Mouse (Mus musculus) spleen, adult 18-20 months (tissue): ENCODE data around the gene Ntn5.
A peak's percentile ranks its signal among the peaks of the same experiment; 100 is the strongest.
"Not testable (repeated sequence)": the region's sequence is repeated elsewhere in the genome, so short reads cannot be mapped to it uniquely, and the experiment has no call there.

ENCODE experiments used
- DNase-seq, 2 experiments: peaks; one replicate each; pipeline ENCODE4 v3.0.0; 2022; ENCODE audit warnings: mixed read lengths in 2 of 2

Ntn5 gene

DNA sequence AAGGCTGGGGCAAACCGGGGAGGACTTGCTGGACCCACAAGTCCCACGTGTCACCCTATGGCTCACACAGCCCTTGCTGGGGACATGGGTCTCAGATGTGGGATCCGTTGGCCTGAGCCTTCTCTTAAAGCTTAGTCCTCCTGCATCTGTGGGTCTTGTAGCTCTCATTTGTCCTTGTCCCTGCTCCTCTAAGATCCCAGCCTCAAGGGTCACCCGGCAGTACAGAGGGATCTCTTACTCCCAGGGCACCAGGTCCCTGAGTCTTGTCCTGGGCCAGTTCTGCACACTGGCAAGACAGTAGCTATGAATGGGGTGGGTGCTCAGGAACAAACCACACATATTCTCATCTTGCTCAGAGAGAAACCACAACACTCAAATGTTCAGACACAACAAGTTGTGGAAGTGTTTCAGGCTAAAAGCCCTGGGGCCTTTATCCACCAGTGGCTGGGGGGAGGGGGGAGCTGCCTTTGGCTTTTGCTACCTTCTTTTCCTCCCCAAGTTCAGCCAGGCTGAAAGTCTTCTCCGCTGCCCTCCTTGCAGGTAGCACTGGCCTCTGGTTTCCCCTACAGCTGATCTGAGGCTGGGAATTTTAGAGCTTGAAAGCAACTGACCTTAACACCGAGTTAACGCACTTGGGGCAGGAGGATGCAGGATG, at the start of gene Ntn5:
Ntn5 (plus strand) TSS at position 627 of the 655 bp plus-strand sequence.
- DNase-seq: no peak

DNA sequence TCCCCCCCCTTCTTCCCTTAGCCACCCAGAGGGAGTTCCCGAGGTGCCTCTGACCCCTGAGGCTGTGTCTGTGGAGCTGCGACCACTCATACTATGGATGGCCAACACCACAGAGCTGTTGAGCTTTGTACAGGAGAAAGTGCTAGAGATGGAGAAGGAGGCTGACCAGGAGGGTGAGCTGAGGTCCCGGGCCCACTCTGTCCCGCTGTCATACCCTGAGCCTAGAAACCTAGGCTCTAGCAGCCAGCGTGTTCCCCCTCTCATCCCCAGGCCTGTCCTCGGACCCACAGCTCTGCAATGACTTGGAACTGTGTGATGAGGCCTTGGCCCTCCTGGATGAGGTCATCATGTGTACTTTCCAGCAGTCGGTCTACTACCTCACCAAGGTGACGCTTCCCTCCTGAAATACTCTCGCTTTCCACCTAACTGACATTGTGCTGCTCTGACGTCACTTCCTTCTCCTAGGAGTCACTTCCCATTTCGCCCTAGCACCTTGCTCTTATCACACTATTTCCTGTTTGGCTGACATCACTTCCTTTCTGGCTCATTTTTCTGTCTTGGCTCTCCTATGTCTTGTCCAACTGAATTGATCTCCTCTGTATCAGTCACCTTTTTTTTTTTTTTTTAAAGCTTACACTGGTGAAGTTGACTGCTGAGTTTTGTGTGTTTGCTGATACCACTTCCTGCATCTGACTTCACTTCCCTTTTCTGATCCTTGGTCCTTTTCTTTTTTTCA, 48.7 kb upstream of the Ntn5 start:
- DNase-seq: no peak

DNA sequence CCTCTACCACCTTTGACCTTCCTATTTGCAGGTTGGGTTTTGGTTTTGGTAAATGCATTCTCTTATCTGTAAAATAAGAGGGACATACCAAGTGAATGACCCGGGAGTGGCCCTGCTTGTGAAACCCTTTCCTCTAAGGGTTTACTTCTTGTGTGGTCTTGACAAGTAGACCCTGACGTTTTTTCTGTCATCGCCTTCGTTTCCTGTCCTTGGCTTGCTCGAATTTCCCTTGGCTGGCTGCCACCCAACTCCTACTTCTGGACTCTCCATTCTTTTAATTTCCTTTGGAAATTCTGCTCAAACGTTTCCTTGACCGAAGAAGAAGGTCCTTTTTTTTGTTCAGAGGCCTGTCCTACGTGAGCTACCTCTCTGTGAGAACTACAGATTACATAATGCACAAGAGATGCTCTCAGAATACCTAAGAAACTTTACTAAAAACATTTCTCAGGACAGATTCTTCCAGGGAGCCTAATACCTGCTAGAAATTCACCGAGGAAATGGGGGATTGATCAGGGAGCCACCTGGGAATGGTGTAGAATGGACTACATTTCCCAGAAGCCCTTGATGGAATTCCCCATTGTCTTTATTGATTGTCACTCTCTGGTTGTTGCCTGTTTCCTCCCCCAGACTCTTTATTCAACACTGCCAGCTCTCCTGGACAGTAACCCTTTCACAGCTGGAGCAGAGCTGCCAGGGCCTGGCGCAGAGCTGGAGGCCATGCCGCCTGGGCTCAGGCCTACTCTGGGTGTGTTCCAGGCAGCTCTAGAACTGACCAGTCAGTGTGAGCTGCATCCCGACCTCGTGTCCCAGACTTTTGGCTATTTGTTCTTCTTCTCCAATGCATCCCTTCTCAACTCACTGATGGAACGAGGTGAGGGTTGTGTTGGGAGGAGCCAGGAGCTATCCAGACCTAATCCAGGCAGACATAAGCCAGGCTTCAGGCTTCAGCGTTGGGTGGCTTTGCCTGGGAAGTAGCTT, 47.8 kb upstream of the Ntn5 start:
- DNase-seq: no peak

DNA sequence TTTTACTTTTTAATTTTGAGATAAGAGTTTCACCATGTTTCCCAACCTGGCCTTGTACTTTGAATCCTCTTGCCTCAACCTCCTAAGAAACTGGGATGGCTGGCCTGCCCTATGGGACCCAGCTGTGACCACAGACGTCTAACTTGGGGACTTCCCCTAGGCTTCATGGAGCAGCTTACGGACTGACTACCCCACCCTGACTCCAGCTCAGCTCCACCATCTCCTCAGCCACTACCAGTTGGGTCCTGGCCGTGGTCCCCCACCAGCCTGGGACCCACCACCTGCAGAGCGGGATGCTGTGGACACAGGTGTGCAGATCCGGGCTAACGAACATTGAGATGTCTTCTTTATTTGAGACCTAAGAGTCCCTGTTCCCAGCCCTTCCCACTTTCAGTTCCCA, 46.1 kb upstream of the Ntn5 start:
- no peak for DNase-seq

DNA sequence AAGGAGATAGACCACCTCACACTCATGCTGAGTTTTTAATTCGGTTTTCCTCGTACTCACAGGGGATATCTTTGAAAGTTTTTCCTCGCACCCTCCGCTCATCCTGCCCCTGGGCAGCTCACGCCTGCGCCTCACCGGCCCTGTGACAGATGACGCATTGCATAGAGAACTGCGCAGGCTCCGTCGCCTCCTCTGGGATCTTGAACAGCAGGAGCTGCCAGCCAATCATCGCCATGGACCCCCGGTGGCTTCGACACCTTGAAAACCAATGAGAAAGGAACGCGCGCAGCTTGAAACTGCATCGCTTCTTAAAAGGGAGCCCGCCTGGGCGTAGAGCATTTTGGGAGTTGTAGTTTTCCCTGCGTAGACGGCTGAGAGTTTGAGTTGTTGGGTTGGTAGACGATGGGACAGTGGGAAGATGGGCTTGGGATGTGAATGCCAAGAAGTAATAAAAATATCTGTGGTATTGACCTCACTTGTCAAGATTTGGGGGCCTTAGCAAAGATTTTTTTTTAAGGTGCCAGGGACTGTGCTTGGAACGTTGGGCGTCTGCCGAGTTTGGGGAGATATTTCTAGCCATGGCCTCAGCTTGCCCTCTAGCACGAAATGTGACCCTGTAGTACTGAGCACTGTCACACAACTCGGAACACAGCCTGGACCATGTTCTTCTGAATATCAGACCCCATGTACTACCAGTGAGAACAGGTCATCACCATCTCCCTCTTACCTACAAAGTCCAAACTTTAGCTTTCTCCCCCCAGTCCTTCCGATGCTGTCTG, 45.0 kb upstream of the Ntn5 start:
- DNase-seq: no peak

DNA sequence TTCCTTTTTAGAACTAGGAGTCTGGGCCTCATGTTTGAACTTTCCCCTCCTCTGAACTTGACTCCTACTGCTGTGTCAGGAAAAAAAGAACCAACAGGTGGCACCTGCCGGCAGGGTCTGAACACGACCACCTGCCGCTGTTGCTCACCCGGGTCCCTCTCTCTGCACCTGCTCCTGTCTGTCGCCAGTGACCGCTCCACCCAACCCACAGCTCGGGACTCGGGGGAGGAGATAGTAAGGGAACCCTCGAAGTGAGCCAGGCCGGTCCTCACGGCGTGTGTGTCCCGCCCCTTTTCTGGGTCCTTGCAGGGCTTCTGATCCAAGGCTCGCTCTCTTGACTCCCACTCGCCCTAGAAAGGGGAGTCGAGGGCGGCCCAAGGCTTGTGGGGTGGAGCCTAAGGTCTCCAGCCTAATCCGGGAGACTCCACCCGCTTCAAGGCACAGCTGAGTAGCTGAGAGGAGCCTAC, 44.2 kb upstream of the Ntn5 start, which contains the start of gene Mamstr:
Mamstr (plus strand) TSS at position 417 of the 467 bp plus-strand sequence.
- DNase-seq: no peak

DNA sequence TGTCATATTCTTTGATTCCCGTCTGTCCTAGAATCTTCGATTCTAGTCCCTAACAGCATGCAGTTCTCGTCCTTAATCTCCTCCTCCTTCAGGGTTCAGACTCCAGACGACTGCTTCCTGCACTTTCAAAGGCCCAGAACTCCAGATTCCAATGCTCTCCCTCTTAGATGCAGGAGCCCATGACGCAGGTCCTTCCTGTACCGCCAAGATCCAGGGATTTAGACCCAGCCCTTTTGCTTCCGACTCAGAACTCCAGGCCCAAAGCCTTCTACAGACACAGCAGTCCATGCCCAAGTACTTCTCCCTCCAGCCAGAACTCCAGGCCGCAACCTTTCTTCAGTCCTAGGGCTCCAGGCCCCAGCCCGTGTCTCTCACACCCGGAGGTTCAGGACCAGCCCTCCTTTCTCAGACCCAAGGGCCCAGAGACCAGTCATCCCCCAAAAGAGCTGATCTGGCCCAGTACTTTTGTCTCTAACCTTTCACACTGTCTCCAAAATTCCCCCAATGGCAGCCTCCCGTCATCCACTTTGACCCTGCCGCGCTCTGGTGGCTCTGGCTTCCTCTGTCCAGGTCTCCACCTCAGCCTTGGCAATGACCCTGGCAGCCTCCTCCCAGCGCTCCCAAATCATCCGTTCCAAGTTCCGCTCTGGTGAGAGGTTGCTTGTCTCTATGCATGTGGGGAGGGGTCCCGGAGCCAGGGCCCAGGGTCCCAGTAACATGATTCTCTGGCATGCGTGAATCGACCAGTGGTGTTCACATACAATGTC, 43.4 kb upstream of the Ntn5 start:
- no peak for DNase-seq

DNA sequence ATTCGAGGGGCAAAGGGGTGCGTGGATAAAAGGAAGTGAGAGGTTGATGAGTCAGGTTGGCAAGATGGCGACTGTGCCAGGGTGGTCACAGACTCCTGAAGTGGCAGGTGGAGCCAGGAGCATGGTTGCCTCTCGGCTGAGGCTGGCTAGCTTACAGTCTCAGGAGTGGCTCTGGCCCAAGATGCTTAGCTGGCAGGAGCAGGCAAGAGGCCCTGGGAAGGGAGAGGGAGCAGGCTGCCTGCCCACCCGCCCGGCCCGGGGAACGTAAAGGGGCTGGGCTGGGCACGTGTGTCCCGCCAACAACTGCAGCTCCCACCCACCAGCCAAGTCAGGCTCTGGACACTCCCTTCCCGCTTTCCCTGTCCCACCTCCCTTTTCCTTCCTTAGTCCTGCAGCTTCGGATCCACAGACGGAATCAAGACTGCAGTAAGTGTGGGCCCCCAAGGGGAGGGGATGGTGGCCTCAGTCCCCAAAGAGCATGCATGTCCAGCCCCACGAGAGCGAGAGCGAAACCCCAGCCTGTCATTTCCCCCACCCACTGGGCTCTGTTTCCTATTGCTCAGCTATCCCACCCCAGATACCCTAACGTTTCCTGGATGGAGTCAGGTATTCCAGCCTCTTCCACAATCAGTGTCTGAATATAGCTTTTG, 42.3 kb upstream of the Ntn5 start:
- no peak for DNase-seq

DNA sequence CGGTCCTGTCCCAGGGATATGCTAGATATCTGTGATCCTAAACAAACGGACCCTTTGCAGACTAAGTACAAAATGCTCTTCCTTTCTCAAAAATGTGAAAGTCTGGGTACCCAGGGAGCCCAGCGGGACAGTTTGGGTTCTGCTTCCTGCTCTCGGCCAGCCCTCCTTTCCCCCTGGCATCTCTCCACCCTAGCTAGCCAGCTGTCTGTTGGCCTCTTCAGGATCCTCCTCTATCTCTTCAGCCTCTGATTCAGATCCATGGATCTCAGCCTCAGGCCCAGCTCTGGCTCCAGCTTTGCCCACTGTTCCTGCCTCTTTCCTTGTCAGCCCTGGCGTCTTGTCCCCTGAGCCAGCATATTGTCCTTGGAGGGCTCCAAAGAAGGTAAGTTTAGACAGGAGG, 41.7 kb upstream of the Ntn5 start:
- no peak for DNase-seq

DNA sequence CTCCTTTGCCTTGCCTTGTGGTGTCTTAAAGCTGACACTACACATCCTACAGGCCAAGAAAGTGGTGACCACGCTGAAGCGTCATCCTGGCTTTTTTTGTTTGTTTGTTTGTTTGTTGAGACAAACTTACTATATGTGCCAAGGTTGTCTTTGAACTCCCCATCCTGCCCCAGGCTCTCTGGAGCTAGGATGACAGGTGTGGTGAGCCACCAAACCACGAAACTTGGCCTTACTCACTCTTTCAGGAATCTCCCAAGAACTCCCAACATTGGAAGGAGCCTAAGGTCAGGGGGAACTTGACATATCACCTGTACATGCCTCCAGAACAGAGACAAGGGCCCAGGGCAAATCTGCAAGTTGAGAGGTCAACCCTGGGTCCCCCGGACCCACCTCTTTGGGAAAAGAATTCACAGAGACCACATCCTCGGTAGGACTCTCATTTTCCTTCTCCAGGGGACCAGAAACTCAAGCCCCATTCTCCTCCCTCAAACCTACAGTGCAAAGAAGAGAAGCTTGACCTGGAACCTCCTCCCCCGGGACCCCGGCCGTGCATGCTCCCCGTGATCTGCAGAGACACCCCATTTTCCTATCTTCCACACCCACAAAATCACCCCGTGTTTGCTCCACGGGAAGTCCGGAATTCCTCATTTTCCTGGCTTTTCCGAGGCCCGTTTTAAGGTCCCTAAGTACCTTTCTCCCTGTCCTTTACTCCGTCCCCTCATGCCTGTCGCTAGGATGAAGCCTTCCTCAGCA, 41.1 kb upstream of the Ntn5 start:
- DNase-seq: no peak

DNA sequence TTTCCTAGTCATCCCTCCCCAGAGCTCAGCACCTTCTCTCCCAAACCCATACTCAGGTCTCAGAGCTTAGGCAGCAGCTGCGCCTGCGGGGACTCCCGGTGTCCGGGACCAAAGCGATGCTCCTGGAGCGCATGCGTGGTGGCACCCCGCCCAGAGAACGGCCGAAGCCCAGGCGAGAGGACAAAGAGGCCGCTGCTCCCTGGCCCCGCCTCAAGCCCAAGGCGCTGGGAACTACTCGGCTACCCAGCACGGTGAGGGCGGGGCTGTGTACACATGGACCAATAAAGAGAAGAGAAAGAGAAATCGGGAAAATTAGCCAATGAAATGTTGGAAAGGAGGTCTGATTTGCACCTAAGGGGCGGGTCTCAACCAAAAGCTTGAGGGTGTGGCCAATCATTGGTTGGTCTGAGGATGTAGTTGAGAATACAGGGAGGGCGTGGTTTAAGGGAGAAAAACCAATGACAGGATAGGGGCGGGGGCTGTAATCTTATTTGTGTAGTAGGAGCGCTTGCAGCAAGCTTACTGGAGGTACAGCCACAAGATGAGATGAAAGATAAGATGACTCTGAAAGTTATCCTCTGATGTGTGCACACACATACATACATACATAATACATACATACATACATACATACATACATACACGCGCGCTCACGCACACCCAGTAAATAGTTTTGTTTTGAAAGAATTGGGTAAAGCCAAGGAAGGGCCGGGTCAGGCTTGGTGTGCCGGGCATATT, 40.2 kb upstream of the Ntn5 start:
- DNase-seq: peak; percentile 58 to 68

DNA sequence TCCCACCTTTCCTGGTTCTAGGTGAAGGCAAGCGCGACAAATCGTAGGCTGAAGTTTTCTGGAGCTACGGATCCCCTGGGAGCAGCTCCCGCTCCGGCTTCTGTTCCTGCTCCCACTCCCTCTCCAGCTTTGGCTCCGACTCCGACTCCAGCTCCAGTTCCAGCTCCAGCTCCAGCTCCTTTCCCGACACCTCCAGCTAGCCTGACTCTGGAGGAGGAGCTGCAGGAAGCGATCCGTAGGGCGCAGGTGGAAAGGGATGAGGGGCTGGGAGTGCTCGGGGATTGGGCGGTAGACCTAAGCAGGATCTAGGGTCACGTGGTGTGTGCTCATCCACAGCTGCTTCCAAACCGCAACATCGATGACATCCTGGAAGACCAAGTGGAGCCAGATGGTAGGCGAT, 39.6 kb upstream of the Ntn5 start:
- DNase-seq: no peak

DNA sequence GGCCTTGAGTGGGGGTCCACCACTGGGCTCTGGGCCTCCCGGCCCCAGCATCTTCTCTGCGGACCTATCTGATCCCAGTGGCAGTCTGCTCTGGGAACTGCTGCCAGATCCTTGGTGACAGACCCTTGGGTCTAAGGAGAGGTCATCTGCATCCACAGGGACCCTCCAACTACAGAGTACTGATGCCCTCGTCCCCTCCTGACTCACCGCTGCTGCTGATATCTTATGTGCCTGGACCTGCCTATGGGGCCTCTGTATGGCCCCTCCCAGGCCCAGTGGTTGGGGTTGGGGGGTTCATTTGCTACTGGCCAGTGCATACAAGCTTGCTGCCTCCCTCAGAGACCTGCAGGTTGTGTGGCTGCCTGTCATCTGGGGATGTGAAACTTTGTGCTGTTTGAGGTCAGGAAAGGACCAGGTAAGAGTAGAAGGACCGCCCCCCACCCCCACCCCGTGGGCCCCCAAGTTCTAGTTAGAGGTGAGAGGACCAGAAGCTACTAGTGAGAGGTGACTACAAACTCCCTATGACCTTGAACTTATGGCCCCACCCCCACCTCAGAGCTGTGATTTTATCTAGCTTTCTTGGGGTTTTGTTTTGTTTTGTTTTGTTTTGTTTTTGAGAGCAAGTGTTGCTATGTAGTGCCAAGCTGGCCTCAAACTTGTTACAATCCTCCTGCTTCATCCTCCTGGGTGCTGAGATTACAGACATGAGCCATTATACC, 38.8 kb upstream of the Ntn5 start:
- DNase-seq: no peak

DNA sequence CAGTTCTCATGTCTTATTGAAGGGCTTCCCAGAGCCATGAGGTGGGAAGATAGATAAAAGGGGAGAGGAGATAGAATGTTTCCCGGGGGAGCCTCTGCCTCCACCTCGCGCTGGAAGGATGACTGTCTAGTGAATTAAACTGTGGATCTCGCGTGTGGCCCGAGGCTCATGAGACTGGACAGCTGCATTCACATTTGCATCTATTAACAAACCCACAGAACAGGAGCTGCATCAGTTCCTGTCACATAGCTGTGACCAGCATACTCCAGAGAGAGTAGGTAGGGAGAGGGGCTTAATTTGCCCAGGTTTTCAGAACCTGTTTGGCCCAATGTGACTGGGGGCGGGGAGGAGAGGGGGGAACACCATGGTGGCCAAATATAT, 38.2 kb upstream of the Ntn5 start:
- DNase-seq: no peak

DNA sequence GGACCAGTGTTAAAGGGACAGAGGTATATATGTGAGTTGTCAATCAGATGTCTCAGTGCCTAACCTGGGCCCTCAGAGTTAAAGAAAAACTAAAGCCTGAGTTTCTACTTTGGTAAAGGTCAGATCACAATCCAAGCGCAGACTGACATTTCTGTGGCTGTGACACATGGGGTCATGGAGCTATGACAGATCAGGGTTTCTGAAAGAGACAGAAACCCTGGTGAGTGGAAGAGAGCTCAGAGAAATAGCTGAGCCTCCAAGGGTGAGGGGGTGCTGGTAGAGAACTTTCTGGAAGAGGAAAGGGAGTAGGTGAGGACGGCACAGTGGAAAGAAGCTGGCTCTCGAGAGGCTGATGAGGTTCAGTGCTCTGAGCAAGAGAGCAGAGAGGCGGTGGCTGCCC, 37.2 kb upstream of the Ntn5 start:
- DNase-seq: no peak

DNA sequence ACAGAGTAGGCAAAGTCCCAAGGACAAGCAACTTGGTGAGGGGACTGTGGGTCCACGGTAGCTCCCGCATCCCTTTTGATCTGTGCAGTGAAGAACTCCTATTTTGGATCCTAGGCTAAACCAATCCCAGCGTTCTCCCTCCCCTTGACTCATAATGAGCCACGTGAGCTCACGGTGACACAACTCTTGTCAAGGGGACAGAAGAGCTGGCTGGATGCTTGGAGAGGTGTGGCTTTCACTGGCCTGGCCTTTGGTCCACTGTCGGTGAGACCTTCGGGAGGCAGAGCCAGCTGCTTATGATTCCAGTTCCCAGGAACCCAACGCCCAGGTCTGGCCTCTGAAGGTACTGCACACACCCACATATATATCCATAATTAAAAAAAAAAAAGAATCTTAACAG, 34.5 kb upstream of the Ntn5 start:
- no peak for DNase-seq

DNA sequence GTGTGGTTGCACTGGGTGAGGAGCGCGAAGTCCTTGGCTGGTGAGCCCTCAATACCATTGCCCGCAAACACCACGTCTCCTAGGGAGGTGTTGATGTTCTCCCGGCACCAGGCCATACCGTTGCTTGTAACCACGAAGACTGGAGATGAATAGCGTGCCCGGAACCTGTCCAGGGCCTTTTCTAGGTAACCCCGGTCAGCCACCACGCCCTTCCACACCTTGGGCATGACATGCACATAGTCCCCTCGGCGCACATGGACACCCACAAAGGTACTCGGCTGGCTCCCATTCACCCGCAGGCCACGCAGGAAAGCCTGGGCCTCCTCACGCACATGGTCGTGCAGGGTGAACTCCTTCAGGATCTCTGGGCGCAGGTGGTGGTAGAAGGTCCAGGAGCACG, 33.3 kb upstream of the Ntn5 start:
- not testable (repeated sequence) for DNase-seq

DNA sequence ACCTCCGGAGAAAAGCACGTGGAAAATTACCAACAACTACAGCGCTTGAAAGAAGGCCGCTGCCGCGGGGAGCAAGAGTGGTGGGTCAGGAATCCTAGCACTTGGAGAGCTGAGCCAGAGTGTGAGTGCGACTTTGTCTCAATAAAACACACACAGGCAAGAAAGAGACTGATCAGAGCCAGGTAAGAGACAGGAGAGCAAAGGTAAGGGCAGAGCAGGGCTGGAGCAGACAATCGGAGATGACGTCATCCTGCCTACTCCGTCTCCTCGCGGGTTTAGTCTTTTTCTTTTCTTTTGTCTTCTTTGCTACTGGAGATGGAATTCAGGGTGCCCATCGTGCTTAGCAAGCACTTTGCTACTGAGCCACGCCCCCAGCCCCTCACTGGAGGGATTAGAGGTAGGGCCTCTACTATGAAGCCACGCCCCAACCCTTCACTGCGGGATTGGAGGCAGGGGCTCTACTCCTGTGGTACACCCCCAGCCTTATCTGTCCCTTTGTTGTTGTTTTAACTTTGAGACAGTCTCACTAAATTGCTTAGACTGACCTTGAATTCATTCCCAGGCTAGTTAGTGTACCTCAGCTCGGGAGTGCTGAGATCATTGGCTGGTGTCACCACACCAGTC, 29.3 kb upstream of the Ntn5 start:
- no peak for DNase-seq
